Mouse (Mus musculus): ENCODE results near the gene Sphkap. TPM values are rescaled to one million over a fixed set of nuclear protein-coding genes. Genes with fewer than 3 reads are reported as not detected.

The Sphkap gene
- polyA plus RNA-seq, 1 experiment from 2014 or later = 15.4 TPM

GRCm38 (mm10) chr1:83285866-83286265 is 122.1 kb downstream of the Sphkap start:
- no peak for ATAC-seq (ENCODE audit: insufficient number of reproducible peaks, insufficient read depth, low FRiP score, low read depth)
- Histone ChIP-seq H3K36me3 (ENCODE audit: control insufficient read depth, insufficient read depth, low read length) (peaks cover 19% of the 10 kb centered on the region), H3K9ac (ENCODE audit: low read length) (no peak overlapping the region), H3K4me3 (ENCODE audit: control insufficient read depth in 1 of 2, insufficient read depth in 1 of 2, low read depth in 1 of 2, low read length in 2 of 2) (no peak overlapping the region), H3K4me1 (ENCODE audit: control insufficient read depth in 2 of 2, insufficient read depth in 2 of 2, low read length in 2 of 2) (no peaks in the 10 kb centered on the region), H3K4me2 (ENCODE audit: low read length) (no peak overlapping the region), H3K27me3 (ENCODE audit: control insufficient read depth, insufficient read depth, low read length) (no peaks in the 10 kb centered on the region), H3K9me3 (ENCODE audit: control insufficient read depth, low read length) (no peaks in the 10 kb centered on the region), H3K27ac (replicated peaks in 1 of 2; ENCODE audit: control insufficient read depth in 1 of 2, insufficient read depth in 1 of 2, low read depth in 2 of 2, low read length in 2 of 2) (no peak overlapping the region)
- 78% methylated on average over 7 of the region's 7 CpGs for WGBS

- H3K36me3 ChIP-seq (ENCODE audit: control insufficient read depth, insufficient read depth, low read length) = peaks cover 22% of the 10 kb centered on the region
- H3K27me3 ChIP-seq (ENCODE audit: control insufficient read depth, insufficient read depth, low read length) = no peaks in the 10 kb centered on the region
- H3K9me3 ChIP-seq (ENCODE audit: control insufficient read depth, low read length) = no peaks in the 10 kb centered on the region
- H3K4me1 ChIP-seq (ENCODE audit: control insufficient read depth in 2 of 2, insufficient read depth in 2 of 2, low read length in 2 of 2) = no peaks in the 10 kb centered on the region
- H3K4me2 ChIP-seq (ENCODE audit: low read length) = no peak overlapping the region
- WGBS = 83% methylated on average over 11 of the region's 11 CpGs
- H3K27ac ChIP-seq (replicated peaks in 1 of 2; ENCODE audit: control insufficient read depth in 1 of 2, insufficient read depth in 1 of 2, low read depth in 2 of 2, low read length in 2 of 2) = no peak overlapping the region
- H3K4me3 ChIP-seq (ENCODE audit: control insufficient read depth in 1 of 2, insufficient read depth in 1 of 2, low read depth in 1 of 2, low read length in 2 of 2) = no peak overlapping the region
- ATAC-seq (ENCODE audit: insufficient number of reproducible peaks, insufficient read depth, low FRiP score, low read depth) = no peak
- H3K9ac ChIP-seq (ENCODE audit: low read length) = no peak overlapping the region
These were observed 131.0 kb downstream of the Sphkap start for GRCm38 (mm10) chr1:83277044-83277443.

- Histone ChIP-seq H3K27ac (replicated peaks in 1 of 2; ENCODE audit: control insufficient read depth in 1 of 2, insufficient read depth in 1 of 2, low read depth in 2 of 2, low read length in 2 of 2) (no peak overlapping the region), H3K4me3 (ENCODE audit: control insufficient read depth in 1 of 2, insufficient read depth in 1 of 2, low read depth in 1 of 2, low read length in 2 of 2) (no peak overlapping the region), H3K27me3 (ENCODE audit: control insufficient read depth, insufficient read depth, low read length) (no peaks in the 10 kb centered on the region), H3K4me1 (ENCODE audit: control insufficient read depth in 2 of 2, insufficient read depth in 2 of 2, low read length in 2 of 2) (no peaks in the 10 kb centered on the region), H3K4me2 (ENCODE audit: low read length) (no peak overlapping the region), H3K9me3 (ENCODE audit: control insufficient read depth, low read length) (no peaks in the 10 kb centered on the region), H3K9ac (ENCODE audit: low read length) (no peak overlapping the region), H3K36me3 (ENCODE audit: control insufficient read depth, insufficient read depth, low read length) (peaks cover 22% of the 10 kb centered on the region)
- ATAC-seq (ENCODE audit: insufficient number of reproducible peaks, insufficient read depth, low FRiP score, low read depth) = no peak
- 87% methylated on average over 9 of the region's 9 CpGs for WGBS
These were observed 131.4 kb downstream of the Sphkap start for GRCm38 (mm10) chr1:83276637-83277036.

- peaks cover 14% of the 10 kb centered on the region; the same call in 1 of the 2 replicates for H3K36me3 ChIP-seq (ENCODE audit: control insufficient read depth, insufficient read depth, low read length)
- no peaks in the 10 kb centered on the region for H3K27me3 ChIP-seq (ENCODE audit: control insufficient read depth, insufficient read depth, low read length)
- no peaks in the 10 kb centered on the region for H3K4me1 ChIP-seq (ENCODE audit: control insufficient read depth in 2 of 2, insufficient read depth in 2 of 2, low read length in 2 of 2)
- H3K4me2 ChIP-seq (ENCODE audit: low read length) = no peak overlapping the region
- 77% methylated on average over 1 of the region's 1 CpGs for WGBS
- no peak for ATAC-seq (ENCODE audit: insufficient number of reproducible peaks, insufficient read depth, low FRiP score, low read depth)
- no peak overlapping the region for H3K27ac ChIP-seq (replicated peaks in 1 of 2; ENCODE audit: control insufficient read depth in 1 of 2, insufficient read depth in 1 of 2, low read depth in 2 of 2, low read length in 2 of 2)
- H3K9me3 ChIP-seq (ENCODE audit: control insufficient read depth, low read length) = no peaks in the 10 kb centered on the region
- H3K4me3 ChIP-seq (ENCODE audit: control insufficient read depth in 1 of 2, insufficient read depth in 1 of 2, low read depth in 1 of 2, low read length in 2 of 2) = no peak overlapping the region
- H3K9ac ChIP-seq (ENCODE audit: low read length) = no peak overlapping the region
These were observed 156.3 kb downstream of the Sphkap start for GRCm38 (mm10) chr1:83251746-83252145.

GRCm38 (mm10) chr1:83248235-83248746 is 159.7 kb downstream of the Sphkap start:
- Histone ChIP-seq H3K36me3 (ENCODE audit: control insufficient read depth, insufficient read depth, low read length) (no peaks in the 10 kb centered on the region), H3K4me2 (ENCODE audit: low read length) (no peak overlapping the region), H3K9ac (ENCODE audit: low read length) (no peak overlapping the region), H3K27ac (replicated peaks in 1 of 2; ENCODE audit: control insufficient read depth in 1 of 2, insufficient read depth in 1 of 2, low read depth in 2 of 2, low read length in 2 of 2) (no peak overlapping the region), H3K9me3 (ENCODE audit: control insufficient read depth, low read length) (no peaks in the 10 kb centered on the region), H3K4me3 (ENCODE audit: control insufficient read depth in 1 of 2, insufficient read depth in 1 of 2, low read depth in 1 of 2, low read length in 2 of 2) (no peak overlapping the region), H3K4me1 (ENCODE audit: control insufficient read depth in 2 of 2, insufficient read depth in 2 of 2, low read length in 2 of 2) (no peaks in the 10 kb centered on the region), H3K27me3 (ENCODE audit: control insufficient read depth, insufficient read depth, low read length) (no peaks in the 10 kb centered on the region)
- WGBS = 89% methylated on average over 1 of the region's 1 CpGs
- ATAC-seq (ENCODE audit: insufficient number of reproducible peaks, insufficient read depth, low FRiP score, low read depth) = no peak

- no peak for ATAC-seq (ENCODE audit: insufficient number of reproducible peaks, insufficient read depth, low FRiP score, low read depth)
- Histone ChIP-seq H3K27me3 (ENCODE audit: control insufficient read depth, insufficient read depth, low read length) (no peaks in the 10 kb centered on the region), H3K4me2 (ENCODE audit: low read length) (no peak overlapping the region), H3K9me3 (ENCODE audit: control insufficient read depth, low read length) (no peaks in the 10 kb centered on the region), H3K9ac (ENCODE audit: low read length) (no peak overlapping the region), H3K36me3 (ENCODE audit: control insufficient read depth, insufficient read depth, low read length) (no peaks in the 10 kb centered on the region), H3K27ac (replicated peaks in 1 of 2; ENCODE audit: control insufficient read depth in 1 of 2, insufficient read depth in 1 of 2, low read depth in 2 of 2, low read length in 2 of 2) (no peak overlapping the region), H3K4me3 (ENCODE audit: control insufficient read depth in 1 of 2, insufficient read depth in 1 of 2, low read depth in 1 of 2, low read length in 2 of 2) (no peak overlapping the region), H3K4me1 (ENCODE audit: control insufficient read depth in 2 of 2, insufficient read depth in 2 of 2, low read length in 2 of 2) (peaks cover 0 to 6% of the 10 kb centered on the region in 2 experiments; a peak in 1 of 4 replicates)
- WGBS = 74% methylated on average over 3 of the region's 3 CpGs
These were observed 180.1 kb downstream of the Sphkap start for GRCm38 (mm10) chr1:83227946-83228345.

- Histone ChIP-seq H3K4me1 (ENCODE audit: control insufficient read depth in 2 of 2, insufficient read depth in 2 of 2, low read length in 2 of 2) (peaks cover 0 to 6% of the 10 kb centered on the region in 2 experiments; a peak in 1 of 4 replicates), H3K9me3 (ENCODE audit: control insufficient read depth, low read length) (no peaks in the 10 kb centered on the region), H3K4me2 (ENCODE audit: low read length) (no peak overlapping the region), H3K9ac (ENCODE audit: low read length) (no peak overlapping the region), H3K27ac (replicated peaks in 1 of 2; ENCODE audit: control insufficient read depth in 1 of 2, insufficient read depth in 1 of 2, low read depth in 2 of 2, low read length in 2 of 2) (no peak overlapping the region; a peak in 1 of 4 replicates), H3K27me3 (ENCODE audit: control insufficient read depth, insufficient read depth, low read length) (no peaks in the 10 kb centered on the region), H3K36me3 (ENCODE audit: control insufficient read depth, insufficient read depth, low read length) (no peaks in the 10 kb centered on the region), H3K4me3 (ENCODE audit: control insufficient read depth in 1 of 2, insufficient read depth in 1 of 2, low read depth in 1 of 2, low read length in 2 of 2) (no peak overlapping the region)
- no peak for ATAC-seq (ENCODE audit: insufficient number of reproducible peaks, insufficient read depth, low FRiP score, low read depth)
These were observed 183.5 kb downstream of the Sphkap start for GRCm38 (mm10) chr1:83224423-83224960.

- no peak overlapping the region for H3K4me2 ChIP-seq (ENCODE audit: low read length)
- H3K4me3 ChIP-seq (ENCODE audit: control insufficient read depth in 1 of 2, insufficient read depth in 1 of 2, low read depth in 1 of 2, low read length in 2 of 2) = no peak overlapping the region
- H3K9me3 ChIP-seq (ENCODE audit: control insufficient read depth, low read length) = no peaks in the 10 kb centered on the region
- H3K4me1 ChIP-seq (ENCODE audit: control insufficient read depth in 2 of 2, insufficient read depth in 2 of 2, low read length in 2 of 2) = peaks cover 0 to 6% of the 10 kb centered on the region in 2 experiments; a peak in 1 of 4 replicates
- 59% methylated on average over 1 of the region's 1 CpGs for WGBS
- ATAC-seq (ENCODE audit: insufficient number of reproducible peaks, insufficient read depth, low FRiP score, low read depth) = no peak
- H3K27me3 ChIP-seq (ENCODE audit: control insufficient read depth, insufficient read depth, low read length) = no peaks in the 10 kb centered on the region
- no peaks in the 10 kb centered on the region for H3K36me3 ChIP-seq (ENCODE audit: control insufficient read depth, insufficient read depth, low read length)
- no peak overlapping the region for H3K9ac ChIP-seq (ENCODE audit: low read length)
- no peak overlapping the region for H3K27ac ChIP-seq (replicated peaks in 1 of 2; ENCODE audit: control insufficient read depth in 1 of 2, insufficient read depth in 1 of 2, low read depth in 2 of 2, low read length in 2 of 2)
These were observed 184.9 kb downstream of the Sphkap start for GRCm38 (mm10) chr1:83223072-83223471.
